ENCODE assay signal across 8 mouse cellular contexts in genomic region chr11:100860198-100861048, GRCm38 (mm10). TPM values are rescaled to one million over a fixed set of nuclear protein-coding genes. Genes with fewer than 3 reads are reported as not detected.
DNase-seq lines count a peak whose midpoint lies in the region; ATAC-seq and TF ChIP-seq lines count a peak whose summit lies in the region.

No protein-coding gene starts in this region.

- peak; percentile 26; the same call in 1 of the 2 replicates for TF ChIP-seq CTCF in liver, adult 2 months (IDR thresholded peaks at IDR 0.05; ENCODE audit: low read depth, low read length)

- no peak; the same call in 1 of the 2 replicates for ATAC-seq in frontal cortex, adult (ENCODE audit: low TSS enrichment)

- peak overlapping the region; percentile 80 for H3K9ac ChIP-seq in liver, adult 2 months (ENCODE audit: low read depth, low read length)

- no peaks in the 10 kb centered on the region for H3K27me3 ChIP-seq in liver, adult 2 months (ENCODE audit: control insufficient read depth, insufficient read depth, low read length)

- peak; percentile 32; the same call in 1 of the 2 replicates for TF ChIP-seq POLR2A in liver, adult 2 months (IDR thresholded peaks at IDR 0.05; ENCODE audit: extremely low read depth, insufficient read depth, low read length)

- peaks cover under 1% of the 10 kb centered on the region for H3K36me3 ChIP-seq in liver, adult 2 months (ENCODE audit: control insufficient read depth, insufficient read depth, low read length)

- H3K79me2 ChIP-seq in liver, adult 2 months (ENCODE audit: control insufficient read depth, insufficient read depth, low read length), result no peaks in the 10 kb centered on the region

- peaks cover 15% of the 10 kb centered on the region for H3K4me1 ChIP-seq in liver, adult 2 months (ENCODE audit: control insufficient read depth, insufficient read depth, low read length)

- WGBS in liver, adult 2 months, result under 1% methylated on average over 55 of the region's 55 CpGs

- DNase-seq in frontal cortex, postnatal 10 days (ENCODE audit: low spot score in 2 of 2), result peak; percentile 34 to 42
- DNase-seq in embryo, embryonic 9.5 days (ENCODE audit: extremely low spot score), result peak; percentile 66
- DNase-seq in heart, adult 18-20 months, result peak; percentile 90 to 95
- DNase-seq in kidney, adult 18-20 months, result peak; percentile 87
- peak; percentile 80 for DNase-seq in liver, adult 2 months (ENCODE audit: extremely low read depth, low read depth, low spot score)
- DNase-seq in monocyte, adult 2 months (ENCODE audit: low read depth in 1 of 2, low spot score in 2 of 2), result peak; percentile 59 to 82
- DNase-seq in spleen, postnatal 4 days (ENCODE audit: low spot score in 2 of 2), result peak; percentile 86 to 91

- H3K27ac ChIP-seq in liver, adult 2 months (replicated peaks; ENCODE audit: insufficient read depth, low read depth, low read length), result peak overlapping the region; percentile 66

- H3K4me3 ChIP-seq in liver, adult 2 months (ENCODE audit: insufficient read depth, low read depth, low read length), result peak overlapping the region; percentile 66

RNA-seq across cellular contexts. Expression of gene Stat5a, which starts 1.3 kb away (rescaled TPM):
- 10 to 100 TPM; 17.2 to 23.0 TPM for total RNA-seq in heart, adult 18-20 months (2021)
- total RNA-seq in liver, adult 2 months (2014; rRNA removed), result 6.9 and 7.8 TPM in 2 replicates
- polyA plus RNA-seq in liver, adult 2 months (2012; rRNA removed), result 15.0 and 18.0 TPM in 2 replicates

RNA-seq across cellular contexts. Expression of gene Stat5b, which starts 9.9 kb away (rescaled TPM):
- 10 to 100 TPM; 55.0 to 60.1 TPM for total RNA-seq in heart, adult 18-20 months (2021)
- 31.8 and 33.0 TPM in 2 replicates for total RNA-seq in liver, adult 2 months (2014; rRNA removed)
- polyA plus RNA-seq in liver, adult 2 months (2012; rRNA removed), result 32.0 and 35.2 TPM in 2 replicates

Comparison
In these comparisons a context has a peak if more than half of its experiments do, and no peak if none do; other contexts are left out.
1. DNase-seq: peak in every context shown above with its lines; median percentile 92 in heart, adult 18-20 months; 88 in spleen, postnatal 4 days; 87 in kidney, adult 18-20 months; 80 in liver, adult 2 months; 70 in monocyte, adult 2 months; 66 in embryo, embryonic 9.5 days; 38 in frontal cortex, postnatal 10 days.